Mouse (Mus musculus) CH12.LX (cell line): ENCODE data around the gene Rpl18. TPM values are rescaled to one million over a fixed set of nuclear protein-coding genes. Genes with fewer than 3 reads are reported as not detected.
A peak's percentile ranks its signal among the peaks of the same experiment; 100 is the strongest.

Source experiments
- DNase-seq: peaks from one replicate; pipeline ENCODE4 v3.0.0-alpha.2; 2013; ENCODE audit errors: extremely low read depth
- H3K27ac ChIP-seq: 2 replicates; pipeline ENCODE4 v1.5.1; 2012; ENCODE audit warnings: low read depth, mild to moderate bottlenecking, control low read depth, moderate library complexity; ENCODE audit not compliant: insufficient read depth
- H3K27me3 ChIP-seq: replicated peaks from 2 replicates; pipeline ENCODE3; 2012; ENCODE audit warnings: inconsistent platforms
- H3K36me3 ChIP-seq, 2 experiments: replicated peaks in 1 of 2; 2 replicates each; pipeline versions ENCODE3 to v1.6.1; 2012; ENCODE audit warnings: inconsistent platforms in 1 of 2, low read length in 1 of 2, mild to moderate bottlenecking in 1 of 2, mixed read lengths in 1 of 2, moderate library complexity in 1 of 2; ENCODE audit not compliant: control insufficient read depth in 1 of 2, insufficient read depth in 1 of 2
- H3K4me1 ChIP-seq, 2 experiments: 2 replicates each; pipeline ENCODE4 v1.6.1; 2012; ENCODE audit warnings: inconsistent platforms in 1 of 2, moderate library complexity in 1 of 2; ENCODE audit not compliant: insufficient read depth in 2 of 2, control insufficient read depth in 1 of 2
- H3K4me2 ChIP-seq: 2 replicates; pipeline ENCODE4 v1.6.1; 2012; ENCODE audit warnings: low read depth, mild to moderate bottlenecking, control low read depth; ENCODE audit not compliant: poor library complexity, insufficient read depth, severe bottlenecking
- H3K4me3 ChIP-seq, 3 experiments: fragments of 150-350 bp in 1 of 3; sonication (generic) in 1 of 3; replicated peaks in 1 of 3; 2 replicates each; pipeline versions ENCODE3 to v1.5.1; 2011 to 2012; ENCODE audit warnings: low read depth in 2 of 3, low read length in 2 of 3, mild to moderate bottlenecking in 2 of 3, moderate library complexity in 2 of 3, control low read depth in 1 of 3, improper control_type of control experiment in 1 of 3, inconsistent platforms in 1 of 3, mixed read lengths in 1 of 3; ENCODE audit not compliant: poor library complexity in 1 of 3
- H3K79me2 ChIP-seq: replicated peaks from 2 replicates; pipeline ENCODE4 v1.6.1; 2012; ENCODE audit warnings: mild to moderate bottlenecking, moderate library complexity; ENCODE audit not compliant: control insufficient read depth, poor library complexity, insufficient read depth, severe bottlenecking; ENCODE audit errors: extremely low read depth
- H3K9ac ChIP-seq: 2 replicates; pipeline ENCODE4 v1.6.1; 2012; ENCODE audit warnings: low read depth, mild to moderate bottlenecking, control low read depth, moderate library complexity; ENCODE audit not compliant: insufficient read depth
- H3K9me3 ChIP-seq: replicated peaks from 2 replicates; pipeline ENCODE3; 2012; ENCODE audit warnings: low read length, inconsistent platforms, mixed read lengths
- CTCF ChIP-seq, 2 experiments: IDR thresholded peaks in 1 of 2; conservative IDR thresholded peaks in 1 of 2; 2 replicates each; pipeline ENCODE4 v1.5.1; 2011 to 2012; ENCODE audit warnings: low read depth in 2 of 2, low read length in 2 of 2, improper control_type of control experiment in 1 of 2, inconsistent platforms in 1 of 2, mild to moderate bottlenecking in 1 of 2, moderate library complexity in 1 of 2
- RAD21 ChIP-seq: IDR thresholded peaks from 2 replicates; pipeline ENCODE4 v1.6.1; 2011; ENCODE audit warnings: low read depth, mild to moderate bottlenecking, low read length, improper control_type of control experiment, moderate library complexity
- ZNF384 ChIP-seq: IDR thresholded peaks from 2 replicates; pipeline ENCODE4 v1.6.1; 2012; ENCODE audit warnings: low read depth, low read length, improper control_type of control experiment, inconsistent platforms
- dilution Hi-C: fragments of 300-500 bp; cut with MboI; formaldehyde crosslinking; loops from 2 replicates; pipeline ENCODE4 v1.14.3; 2020; ENCODE audit warnings: low sequenced_read_pairs; ENCODE audit not compliant: extremely low pct_unique_long_range_greater_than_20kb, extremely low pct_ligation_motif_present
- in situ Hi-C: fragments of 300-500 bp; cut with MboI; formaldehyde crosslinking; loops from 3 replicates; pipeline ENCODE4 v1.14.3; 2019; ENCODE audit warnings: low sequenced_read_pairs, low pct_ligation_motif_present, low pct_unique_long_range_greater_than_20kb, mixed read lengths
- polyA plus RNA-seq: library from polyadenylated mRNA; unstranded; fragments of >175 nt; gene quantifications from 2 replicates; pipeline ENCODE4 v1.2.1, GENCODE M21; 2012; ENCODE audit warnings: low read depth; ENCODE audit not compliant: insufficient read length
- total RNA-seq, 2 experiments: library from RNA; depleted of rRNA; stranded (reverse); fragments of 300-350 nt in 1 of 2; fragments of >200 nt in 1 of 2; gene quantifications; 2 replicates each; pipeline ENCODE4 v1.2.3; 2012 to 2014

Rpl18 gene
- total and polyA plus RNA-seq, 3 experiments, result 2,393 to 3,766 (median 3,204) TPM

GRCm38 (mm10) chr7:45767500-45767899 is 52.2 kb downstream of the Rpl18 start:
- TF ChIP-seq CTCF (conservative IDR thresholded peaks at IDR 0.05 in 1 of 2, IDR thresholded peaks at IDR 0.05 in 1 of 2; ENCODE audit: low read depth in 2 of 2, low read length in 2 of 2) (peak in 1 of 2 experiments; percentile 28; a peak in 2 of 4 replicates), ZNF384 (no peak), RAD21 (peak; percentile 1)

More at GRCm38 (mm10) chr7:45767500-45767899, 52.2 kb downstream of the Rpl18 start:
- dilution Hi-C loops, result no loop called here
- H3K27me3 ChIP-seq, result peaks cover 4% of the 10 kb centered on the region
- no peak overlapping the region for H3K27ac ChIP-seq
- H3K9ac ChIP-seq, result no peak overlapping the region
- no peak overlapping the region for H3K4me2 ChIP-seq
- no peak overlapping the region for H3K4me3 ChIP-seq
- DNase-seq, result no peak
- no peaks in the 10 kb centered on the region for H3K79me2 ChIP-seq
- H3K9me3 ChIP-seq, result no peaks in the 10 kb centered on the region
- in situ Hi-C loops, result no loop called here
- peaks cover 12 to 18% of the 10 kb centered on the region in 2 experiments for H3K4me1 ChIP-seq
- no peaks in the 10 kb centered on the region for H3K36me3 ChIP-seq

Other genes starting within 250 kb of the Rpl18 start
Only the 20 nearest of the 33 such genes appear.
- 30.9 and 36.6 TPM in 2 replicates for gene Bcat2, start 145.3 kb upstream of the Rpl18 start, total RNA-seq (2012; rRNA removed)
- gene Bcat2, start 145.3 kb upstream of the Rpl18 start, total RNA-seq (2014; rRNA removed), result 12.9 and 13.5 TPM in 2 replicates
- 56.9 and 65.6 TPM in 2 replicates for gene Bcat2, start 145.3 kb upstream of the Rpl18 start, polyA plus RNA-seq
- 0.38 and 0.51 TPM in 2 replicates for gene Fgf21, start 100.0 kb upstream of the Rpl18 start, total RNA-seq (2012; rRNA removed)
- gene Fgf21, start 100.0 kb upstream of the Rpl18 start, total RNA-seq (2014; rRNA removed), result 0.72 and 0.86 TPM in 2 replicates
- gene Fgf21, start 100.0 kb upstream of the Rpl18 start, polyA plus RNA-seq, result 0.41 and 0.44 TPM in 2 replicates
- gene Fut1, start 98.2 kb upstream of the Rpl18 start, total RNA-seq (2012; rRNA removed), result 1.3 and 6.4 TPM in 2 replicates
- 1.8 and 2.5 TPM in 2 replicates for gene Fut1, start 98.2 kb upstream of the Rpl18 start, total RNA-seq (2014; rRNA removed)
- gene Fut1, start 98.2 kb upstream of the Rpl18 start, polyA plus RNA-seq, result 2.4 and 2.5 TPM in 2 replicates
- 0.08 and 0.21 TPM in 2 replicates for gene Izumo1, start 93.6 kb upstream of the Rpl18 start, total RNA-seq (2012; rRNA removed)
- 0.16 and 0.17 TPM in 2 replicates for gene Izumo1, start 93.6 kb upstream of the Rpl18 start, total RNA-seq (2014; rRNA removed)
- gene Izumo1, start 93.6 kb upstream of the Rpl18 start, polyA plus RNA-seq, result 0.34 and 0.44 TPM in 2 replicates
- gene Rasip1, start 88.0 kb upstream of the Rpl18 start, total RNA-seq (2012; rRNA removed), result 2.4 and 2.9 TPM in 2 replicates
- 0.46 and 0.55 TPM in 2 replicates for gene Rasip1, start 88.0 kb upstream of the Rpl18 start, total RNA-seq (2014; rRNA removed)
- gene Rasip1, start 88.0 kb upstream of the Rpl18 start, polyA plus RNA-seq, result 0.76 and 0.77 TPM in 2 replicates
- gene Mamstr, start 75.5 kb upstream of the Rpl18 start, total RNA-seq (2012; rRNA removed), result 0.04 and 0.17 TPM in 2 replicates
- not detected in 2 replicates for gene Mamstr, start 75.5 kb upstream of the Rpl18 start, total RNA-seq (2014; rRNA removed)
- 0.16 and 0.31 TPM in 2 replicates for gene Mamstr, start 75.5 kb upstream of the Rpl18 start, polyA plus RNA-seq
- not detected in 2 replicates for gene Fut2, start 49.1 kb upstream of the Rpl18 start, total RNA-seq (2012; rRNA removed)
- gene Fut2, start 49.1 kb upstream of the Rpl18 start, total RNA-seq (2014; rRNA removed), result not detected in 2 replicates
- not detected in 2 replicates for gene Fut2, start 49.1 kb upstream of the Rpl18 start, polyA plus RNA-seq
- 0.08 TPM in 1 of 2 replicates, not detected in the other for gene Ntn5, start 31.4 kb upstream of the Rpl18 start, total RNA-seq (2012; rRNA removed)
- not detected in 2 replicates for gene Ntn5, start 31.4 kb upstream of the Rpl18 start, total RNA-seq (2014; rRNA removed)
- 0.57 and 0.63 TPM in 2 replicates for gene Ntn5, start 31.4 kb upstream of the Rpl18 start, polyA plus RNA-seq
- gene Sec1, start 21.1 kb upstream of the Rpl18 start, total RNA-seq (2012; rRNA removed), result 0.04 and 0.08 TPM in 2 replicates
- 0.18 and 0.26 TPM in 2 replicates for gene Sec1, start 21.1 kb upstream of the Rpl18 start, total RNA-seq (2014; rRNA removed)
- gene Sec1, start 21.1 kb upstream of the Rpl18 start, polyA plus RNA-seq, result 0.33 and 0.46 TPM in 2 replicates
- gene Car11, start 15.6 kb upstream of the Rpl18 start, total RNA-seq (2012; rRNA removed), result 0.25 TPM in 1 of 2 replicates, not detected in the other
- not detected in 2 replicates for gene Car11, start 15.6 kb upstream of the Rpl18 start, total RNA-seq (2014; rRNA removed)
- 0.61 TPM in 1 of 2 replicates, not detected in the other for gene Car11, start 15.6 kb upstream of the Rpl18 start, polyA plus RNA-seq
- 7.9 and 8.5 TPM in 2 replicates for gene Dbp, start 10.4 kb upstream of the Rpl18 start, total RNA-seq (2012; rRNA removed)
- 11.0 and 12.4 TPM in 2 replicates for gene Dbp, start 10.4 kb upstream of the Rpl18 start, total RNA-seq (2014; rRNA removed)
- gene Dbp, start 10.4 kb upstream of the Rpl18 start, polyA plus RNA-seq, result 7.2 and 10.4 TPM in 2 replicates
- 16.6 and 19.2 TPM in 2 replicates for gene Sphk2, start 2.5 kb downstream of the Rpl18 start, total RNA-seq (2012; rRNA removed)
- 7.3 and 9.4 TPM in 2 replicates for gene Sphk2, start 2.5 kb downstream of the Rpl18 start, total RNA-seq (2014; rRNA removed)
- gene Sphk2, start 2.5 kb downstream of the Rpl18 start, polyA plus RNA-seq, result 21.8 and 22.4 TPM in 2 replicates
- gene Fam83e, start 5.8 kb downstream of the Rpl18 start, total RNA-seq (2012; rRNA removed), result 1.3 and 1.4 TPM in 2 replicates
- 0.13 and 0.39 TPM in 2 replicates for gene Fam83e, start 5.8 kb downstream of the Rpl18 start, total RNA-seq (2014; rRNA removed)
- gene Fam83e, start 5.8 kb downstream of the Rpl18 start, polyA plus RNA-seq, result 0.40 and 0.74 TPM in 2 replicates
- 0.21 TPM in 1 of 2 replicates, not detected in the other for gene Spaca4, start 10.4 kb downstream of the Rpl18 start, total RNA-seq (2012; rRNA removed)
- gene Spaca4, start 10.4 kb downstream of the Rpl18 start, total RNA-seq (2014; rRNA removed), result not detected in 2 replicates
- 0.35 TPM in 1 of 2 replicates, not detected in the other for gene Spaca4, start 10.4 kb downstream of the Rpl18 start, polyA plus RNA-seq
- gene Lmtk3, start 68.3 kb downstream of the Rpl18 start, total RNA-seq (2012; rRNA removed), result 0.30 and 0.46 TPM in 2 replicates
- 0.19 TPM in 1 of 2 replicates, not detected in the other for gene Lmtk3, start 68.3 kb downstream of the Rpl18 start, total RNA-seq (2014; rRNA removed)
- gene Lmtk3, start 68.3 kb downstream of the Rpl18 start, polyA plus RNA-seq, result 0.18 and 0.34 TPM in 2 replicates
- 0.13 and 0.17 TPM in 2 replicates for gene Sult2b1, start 69.2 kb downstream of the Rpl18 start, total RNA-seq (2012; rRNA removed)
- gene Sult2b1, start 69.2 kb downstream of the Rpl18 start, total RNA-seq (2014; rRNA removed), result not detected in 2 replicates
- gene Sult2b1, start 69.2 kb downstream of the Rpl18 start, polyA plus RNA-seq, result 0.29 TPM in 1 of 2 replicates, not detected in the other
- gene Cyth2, start 99.1 kb downstream of the Rpl18 start, total RNA-seq (2012; rRNA removed), result 59.1 and 64.2 TPM in 2 replicates
- 25.6 and 28.7 TPM in 2 replicates for gene Cyth2, start 99.1 kb downstream of the Rpl18 start, total RNA-seq (2014; rRNA removed)
- gene Cyth2, start 99.1 kb downstream of the Rpl18 start, polyA plus RNA-seq, result 59.4 and 75.4 TPM in 2 replicates
- gene Kcnj14, start 109.3 kb downstream of the Rpl18 start, total RNA-seq (2012; rRNA removed), result 1.5 and 2.1 TPM in 2 replicates
- gene Kcnj14, start 109.3 kb downstream of the Rpl18 start, total RNA-seq (2014; rRNA removed), result 1.0 and 1.3 TPM in 2 replicates
- 3.2 and 3.5 TPM in 2 replicates for gene Kcnj14, start 109.3 kb downstream of the Rpl18 start, polyA plus RNA-seq
- gene Grwd1, start 115.5 kb downstream of the Rpl18 start, total RNA-seq (2012; rRNA removed), result 83.0 and 128 TPM in 2 replicates
- gene Grwd1, start 115.5 kb downstream of the Rpl18 start, total RNA-seq (2014; rRNA removed), result 88.1 and 98.5 TPM in 2 replicates
- 108 and 115 TPM in 2 replicates for gene Grwd1, start 115.5 kb downstream of the Rpl18 start, polyA plus RNA-seq
- 59.7 and 60.8 TPM in 2 replicates for gene Kdelr1, start 157.3 kb downstream of the Rpl18 start, total RNA-seq (2012; rRNA removed)
- gene Kdelr1, start 157.3 kb downstream of the Rpl18 start, total RNA-seq (2014; rRNA removed), result 61.5 and 66.9 TPM in 2 replicates
- 72.8 and 80.5 TPM in 2 replicates for gene Kdelr1, start 157.3 kb downstream of the Rpl18 start, polyA plus RNA-seq